8 mouse cellular contexts compared by ENCODE assay signal in genomic region chr11:103953032-103953895, GRCm38 (mm10). TPM values are rescaled to one million over a fixed set of nuclear protein-coding genes. Genes with fewer than 3 reads are reported as not detected.
DNase-seq lines count a peak whose midpoint lies in the region; ATAC-seq and TF ChIP-seq lines count a peak whose summit lies in the region.

No protein-coding gene starts in this region.

- peak overlapping the region; percentile 67 for H3K27ac ChIP-seq in kidney, adult 2 months (ENCODE audit: insufficient read depth, low read depth, low read length)
- peak overlapping the region; percentile 57 for H3K27ac ChIP-seq in embryonic facial prominence, embryonic 13.5 days
- H3K27ac ChIP-seq in hindbrain, embryonic 16.5 days (ENCODE audit: low read depth, low read length) = peak overlapping the region; percentile 87
- peak overlapping the region; percentile 68 for H3K27ac ChIP-seq in lung, embryonic 16.5 days (ENCODE audit: low read length)
- H3K27ac ChIP-seq in small intestine, adult 2 months (ENCODE audit: insufficient read depth, low read depth, low read length) = peak overlapping the region; percentile 23; the same call in 1 of the 2 replicates

- H3K9me3 ChIP-seq in embryonic facial prominence, embryonic 13.5 days = no peaks in the 10 kb centered on the region
- no peaks in the 10 kb centered on the region for H3K9me3 ChIP-seq in hindbrain, embryonic 16.5 days (ENCODE audit: control insufficient read depth, low read length)
- no peaks in the 10 kb centered on the region for H3K9me3 ChIP-seq in lung, embryonic 16.5 days (ENCODE audit: control insufficient read depth, low read length)

- H3K4me1 ChIP-seq in kidney, adult 2 months (ENCODE audit: control insufficient read depth, insufficient read depth, low read length) = peaks cover 4% of the 10 kb centered on the region; the same call in 1 of the 2 replicates
- H3K4me1 ChIP-seq in embryonic facial prominence, embryonic 13.5 days = peaks cover 18% of the 10 kb centered on the region
- peaks cover 22% of the 10 kb centered on the region for H3K4me1 ChIP-seq in hindbrain, embryonic 16.5 days (ENCODE audit: control insufficient read depth, insufficient read depth, low read depth, low read length)
- peaks cover 8% of the 10 kb centered on the region for H3K4me1 ChIP-seq in lung, embryonic 16.5 days (replicated peaks; ENCODE audit: control insufficient read depth, insufficient read depth, low read length)
- peaks cover 3% of the 10 kb centered on the region; the same call in 1 of the 2 replicates for H3K4me1 ChIP-seq in small intestine, adult 2 months (ENCODE audit: control insufficient read depth, insufficient read depth, insufficient read length, low read length)

- no peaks in the 10 kb centered on the region for H3K36me3 ChIP-seq in kidney, adult 2 months (ENCODE audit: control insufficient read depth, insufficient read depth, low read length)
- no peaks in the 10 kb centered on the region for H3K36me3 ChIP-seq in embryonic facial prominence, embryonic 13.5 days
- H3K36me3 ChIP-seq in hindbrain, embryonic 16.5 days (ENCODE audit: control insufficient read depth, insufficient read depth, low read length) = no peaks in the 10 kb centered on the region
- no peaks in the 10 kb centered on the region for H3K36me3 ChIP-seq in lung, embryonic 16.5 days (ENCODE audit: control insufficient read depth, insufficient read depth, low read length)
- no peaks in the 10 kb centered on the region for H3K36me3 ChIP-seq in small intestine, adult 2 months (ENCODE audit: control insufficient read depth, insufficient read depth, low read length)

- H3K27me3 ChIP-seq in kidney, adult 2 months (replicated peaks; ENCODE audit: control insufficient read depth, insufficient read depth, low read length) = no peaks in the 10 kb centered on the region
- H3K27me3 ChIP-seq in embryonic facial prominence, embryonic 13.5 days = no peaks in the 10 kb centered on the region
- no peaks in the 10 kb centered on the region for H3K27me3 ChIP-seq in hindbrain, embryonic 16.5 days (replicated peaks; ENCODE audit: control insufficient read depth, insufficient read depth, low read length)
- no peaks in the 10 kb centered on the region for H3K27me3 ChIP-seq in lung, embryonic 16.5 days (ENCODE audit: control insufficient read depth, insufficient read depth, low read depth, low read length)
- no peaks in the 10 kb centered on the region for H3K27me3 ChIP-seq in small intestine, adult 2 months (ENCODE audit: control insufficient read depth, insufficient read depth, low read length)

- no peak for TF ChIP-seq CTCF in kidney, adult 2 months (conservative IDR thresholded peaks at IDR 0.05; ENCODE audit: insufficient read depth, insufficient read length, low read depth, low read length)
- TF ChIP-seq CTCF in small intestine, adult 2 months (IDR thresholded peaks at IDR 0.05; ENCODE audit: extremely low read depth, insufficient read length, insufficient replicate concordance, low read depth, low read length) = no peak

- no peak for DNase-seq in kidney, adult 2 months
- no peak for DNase-seq in kidney, postnatal 14 days
- peak; percentile 25 for DNase-seq in MN1 (ENCODE audit: low spot score)
- no peak for DNase-seq in left cerebral cortex, adult 11 months (ENCODE audit: low spot score)

- TF ChIP-seq POLR2A in kidney, adult 2 months (IDR thresholded peaks at IDR 0.05; ENCODE audit: low read depth, low read length) = peak; percentile 13
- no peak for TF ChIP-seq POLR2A in small intestine, adult 2 months (IDR thresholded peaks at IDR 0.05; ENCODE audit: low read depth, low read length)

- peak; percentile 73 for ATAC-seq in embryonic facial prominence, embryonic 13.5 days (ENCODE audit: insufficient number of reproducible peaks, insufficient read depth, low FRiP score, low TSS enrichment, low read depth)
- peak; percentile 79 for ATAC-seq in hindbrain, embryonic 16.5 days
- ATAC-seq in lung, embryonic 16.5 days (ENCODE audit: low read depth) = peak; percentile 73

- WGBS in kidney, adult 2 months = 2% methylated on average over 32 of the region's 32 CpGs
- 2% methylated on average over 32 of the region's 32 CpGs for WGBS in embryonic facial prominence, embryonic 13.5 days
- WGBS in hindbrain, embryonic 16.5 days = 2% methylated on average over 29 of the region's 32 CpGs
- WGBS in lung, embryonic 16.5 days = 2% methylated on average over 31 of the region's 32 CpGs
- WGBS in small intestine, adult 2 months = 1% methylated on average over 32 of the region's 32 CpGs

- peak overlapping the region; percentile 91 for H3K9ac ChIP-seq in embryonic facial prominence, embryonic 13.5 days
- peak overlapping the region; percentile 91 for H3K9ac ChIP-seq in hindbrain, embryonic 16.5 days (ENCODE audit: low read depth, low read length)
- peak overlapping the region; percentile 97 for H3K9ac ChIP-seq in lung, embryonic 16.5 days (ENCODE audit: low read length)

- peak overlapping the region; percentile 85 for H3K4me3 ChIP-seq in kidney, adult 2 months (ENCODE audit: insufficient read depth, low read depth, low read length)
- peak overlapping the region; percentile 79 for H3K4me3 ChIP-seq in embryonic facial prominence, embryonic 13.5 days
- peak overlapping the region; percentile 86 for H3K4me3 ChIP-seq in hindbrain, embryonic 16.5 days (ENCODE audit: low read length)
- peak overlapping the region; percentile 89 for H3K4me3 ChIP-seq in lung, embryonic 16.5 days (ENCODE audit: low read length)
- H3K4me3 ChIP-seq in small intestine, adult 2 months (ENCODE audit: low read depth, low read length) = peak overlapping the region; percentile 89

- peak overlapping the region; percentile 76 for H3K4me2 ChIP-seq in embryonic facial prominence, embryonic 13.5 days
- H3K4me2 ChIP-seq in hindbrain, embryonic 16.5 days (ENCODE audit: low read length) = peak overlapping the region; percentile 68
- peak overlapping the region; percentile 91 for H3K4me2 ChIP-seq in lung, embryonic 16.5 days (ENCODE audit: low read depth, low read length)

RNA-seq across cellular contexts. Expression of gene Nsf, which starts 0.6 kb away (rescaled TPM):
- polyA plus RNA-seq in kidney, adult 2 months (2012; rRNA removed) = 35.4 and 39.4 TPM in 2 replicates
- 62.1 and 62.6 TPM in 2 replicates for polyA plus RNA-seq in embryonic facial prominence, embryonic 13.5 days (2015; fragmentation: Nextera tagmentation; extraction: Ambion mirVana)
- polyA plus RNA-seq in hindbrain, embryonic 16.5 days (2015; fragmentation: Nextera tagmentation; extraction: Ambion mirVana) = 220 and 239 TPM in 2 replicates
- polyA plus RNA-seq in lung, embryonic 16.5 days (2015; fragmentation: Nextera tagmentation; extraction: Ambion mirVana) = 52.5 and 55.1 TPM in 2 replicates
- 15.0 and 25.8 TPM in 2 replicates for polyA plus RNA-seq in small intestine, adult 2 months (2012; rRNA removed)

RNA-seq across cellular contexts. Expression of gene Arf2, which starts 13.3 kb away (rescaled TPM):
- polyA plus RNA-seq in kidney, adult 2 months (2012; rRNA removed) = 12.9 and 15.0 TPM in 2 replicates
- polyA plus RNA-seq in embryonic facial prominence, embryonic 13.5 days (2015; fragmentation: Nextera tagmentation; extraction: Ambion mirVana) = 75.5 and 78.4 TPM in 2 replicates
- 197 and 200 TPM in 2 replicates for polyA plus RNA-seq in hindbrain, embryonic 16.5 days (2015; fragmentation: Nextera tagmentation; extraction: Ambion mirVana)
- polyA plus RNA-seq in lung, embryonic 16.5 days (2015; fragmentation: Nextera tagmentation; extraction: Ambion mirVana) = 70.2 and 71.9 TPM in 2 replicates
- 2.6 and 3.1 TPM in 2 replicates for polyA plus RNA-seq in small intestine, adult 2 months (2012; rRNA removed)

Comparison
In these comparisons a context has a peak if more than half of its experiments do, and no peak if none do; other contexts are left out.
1. H3K27ac ChIP-seq: peak in every context shown above with its lines; median percentile 87 in hindbrain, embryonic 16.5 days; 68 in lung, embryonic 16.5 days; 67 in kidney, adult 2 months; 57 in embryonic facial prominence, embryonic 13.5 days; 23 in small intestine, adult 2 months.